ENCODE assay signal across 23 mouse cellular contexts in genomic region chr4:75965810-75966209, GRCm38 (mm10).
DNase-seq lines count a peak whose midpoint lies in the region; ATAC-seq and TF ChIP-seq lines count a peak whose summit lies in the region.
"Had no signal": no experiment of that assay in that cellular context is flagged by ENCODE, and none has a peak within 500 bp of the region (broad histone marks: within the 10 kb centered on the region; RNA-seq: fewer than 3 reads in every experiment).

No protein-coding gene starts in this region.

- 65% methylated on average over 3 of the region's 3 CpGs for WGBS in lung, embryonic 14.5 days
- 47% methylated on average over 3 of the region's 3 CpGs for WGBS in lung, postnatal 0 days

- no peak for TF ChIP-seq CTCF in lung, embryonic 14.5 days (IDR thresholded peaks at IDR 0.05; ENCODE audit: low read depth)
- no peak for TF ChIP-seq CTCF in lung, postnatal 0 days (IDR thresholded peaks at IDR 0.05)

- H3K4me3 ChIP-seq in lung, embryonic 14.5 days (ENCODE audit: low read depth, low read length): no peak overlapping the region
- no peak overlapping the region for H3K4me3 ChIP-seq in lung, postnatal 0 days (ENCODE audit: low read depth, low read length)
- H3K4me3 ChIP-seq: embryonic facial prominence, embryonic 15.5 days; gastrocnemius, adult 2 months; hindbrain, embryonic 10.5 days; hindbrain, embryonic 13.5 days had no signal

- H3K36me3 ChIP-seq in lung, embryonic 14.5 days (ENCODE audit: insufficient read depth): no peaks in the 10 kb centered on the region
- H3K36me3 ChIP-seq in lung, postnatal 0 days (ENCODE audit: insufficient read depth, low read length): no peaks in the 10 kb centered on the region
- H3K36me3 ChIP-seq: embryonic facial prominence, embryonic 15.5 days; hindbrain, embryonic 10.5 days; hindbrain, embryonic 13.5 days had no signal

- peak; percentile 33 for DNase-seq in lung, embryonic 14.5 days
- no peak for DNase-seq in lung, postnatal 4 days
- DNase-seq in lung, postnatal 0 days (ENCODE audit: low spot score): peak; percentile 85
- DNase-seq in lung, postnatal 10 days: peak; percentile 29
- DNase-seq in adrenal gland, adult 2 months: no peak
- no peak for DNase-seq in heart, postnatal 36 days
- DNase-seq: adrenal gland, adult 8-10 months; adrenal gland, postnatal 25 days; cerebellum, adult 11-12 months; cerebellum, adult 8-10 months; cerebellum, postnatal 10 days; cerebellum, postnatal 36 days; embryo, embryonic 11 days; forebrain, postnatal 0 days; gastrocnemius, adult 2 months; gastrocnemius, postnatal 14 days; heart, adult 11 months had no signal

- no peak for ATAC-seq in lung, embryonic 14.5 days (ENCODE audit: insufficient read depth)
- ATAC-seq in lung, postnatal 0 days: peak; percentile 72
- ATAC-seq: CD4-positive, CD25-positive, alpha-beta regulatory T cell, adult 4 months; forebrain, postnatal 0 days; hindbrain, embryonic 16.5 days had no signal

- no peak overlapping the region for H3K9ac ChIP-seq in lung, embryonic 14.5 days
- no peak overlapping the region for H3K9ac ChIP-seq in lung, postnatal 0 days (replicated peaks; ENCODE audit: low read depth)
- H3K9ac ChIP-seq: embryonic facial prominence, embryonic 15.5 days; forebrain, postnatal 0 days; hindbrain, embryonic 13.5 days had no signal

- peak; percentile 73 for TF ChIP-seq EP300 in lung, postnatal 0 days (IDR thresholded peaks at IDR 0.05)

- intact Hi-C loops in heart, postnatal 36 days (cut with DNase I): no loop called here

- H3K4me1 ChIP-seq in lung, embryonic 14.5 days (ENCODE audit: insufficient read depth): peaks cover 9% of the 10 kb centered on the region; the same call in 1 of the 2 replicates
- no peaks in the 10 kb centered on the region for H3K4me1 ChIP-seq in lung, postnatal 0 days (ENCODE audit: insufficient read depth, low read depth, low read length)
- H3K4me1 ChIP-seq: embryonic facial prominence, embryonic 15.5 days; hindbrain, embryonic 10.5 days; hindbrain, embryonic 13.5 days had no signal

- H3K9me3 ChIP-seq in lung, embryonic 14.5 days (ENCODE audit: low read depth, low read length): no peaks in the 10 kb centered on the region
- no peaks in the 10 kb centered on the region for H3K9me3 ChIP-seq in lung, postnatal 0 days (ENCODE audit: low read length)
- H3K9me3 ChIP-seq: embryonic facial prominence, embryonic 15.5 days; hindbrain, embryonic 10.5 days; hindbrain, embryonic 13.5 days had no signal

- no peak overlapping the region for H3K4me2 ChIP-seq in lung, embryonic 14.5 days
- no peak overlapping the region for H3K4me2 ChIP-seq in lung, postnatal 0 days (replicated peaks; ENCODE audit: low read depth, low read length)
- H3K4me2 ChIP-seq: embryonic facial prominence, embryonic 15.5 days; heart, embryonic 11.5 days; hindbrain, embryonic 13.5 days had no signal

- no peaks in the 10 kb centered on the region for H3K27me3 ChIP-seq in lung, embryonic 14.5 days (ENCODE audit: insufficient read depth, low read length)
- no peaks in the 10 kb centered on the region for H3K27me3 ChIP-seq in lung, postnatal 0 days (replicated peaks; ENCODE audit: insufficient read depth, low read length)
- H3K27me3 ChIP-seq: embryonic facial prominence, embryonic 15.5 days; hindbrain, embryonic 13.5 days had no signal

- no peak overlapping the region for H3K27ac ChIP-seq in lung, embryonic 14.5 days (ENCODE audit: low read depth)
- H3K27ac ChIP-seq in lung, postnatal 0 days (ENCODE audit: low read length): no peak overlapping the region
- H3K27ac ChIP-seq: embryonic facial prominence, embryonic 15.5 days; gastrocnemius, adult 2 months; hindbrain, embryonic 10.5 days; hindbrain, embryonic 13.5 days had no signal

Comparison
In these comparisons a context has a peak if more than half of its experiments do, and no peak if none do; other contexts are left out.
1. DNase-seq: peak in lung, embryonic 14.5 days (single experiment), lung, postnatal 0 days (single experiment) and lung, postnatal 10 days (single experiment); none in lung, postnatal 4 days (0 of 2), adrenal gland, adult 2 months (single experiment) and heart, postnatal 36 days (0 of 2).